Mouse (Mus musculus) myocyte (in vitro differentiated cells): ENCODE data around the gene Inpp5e. TPM values are rescaled to one million over a fixed set of nuclear protein-coding genes. Genes with fewer than 3 reads are reported as not detected.
A peak's percentile ranks its signal among the peaks of the same experiment; 100 is the strongest.

Source experiments
- H3K27me3 ChIP-seq: one replicate; pipeline ENCODE4 v1.6.1; 2011; ENCODE audit not compliant: control insufficient read depth, insufficient read depth, insufficient read length
- H3K36me3 ChIP-seq: one replicate; pipeline ENCODE4 v1.6.1; 2011; ENCODE audit not compliant: control insufficient read depth, insufficient read depth
- H3K4me2 ChIP-seq: one replicate; pipeline ENCODE4 v1.6.1; 2011; ENCODE audit warnings: low read depth, control low read depth
- H3K4me3 ChIP-seq: one replicate; pipeline ENCODE4 v1.5.1; 2011; ENCODE audit warnings: mild to moderate bottlenecking, control low read depth, moderate library complexity
- H3K79me2 ChIP-seq: one replicate; pipeline ENCODE4 v1.6.1; 2011; ENCODE audit not compliant: control insufficient read depth, insufficient read depth
- H3ac ChIP-seq: one replicate; pipeline ENCODE4 v1.6.1; 2011; ENCODE audit not compliant: control insufficient read depth, insufficient read length
- CEBPB ChIP-seq: IDR thresholded peaks from 2 replicates; pipeline ENCODE4 v1.6.1; 2011; ENCODE audit warnings: mild to moderate bottlenecking, moderate library complexity; ENCODE audit not compliant: poor library complexity, insufficient read depth, severe bottlenecking
- E2F4 ChIP-seq: IDR thresholded peaks from one replicate; pipeline ENCODE4 v1.6.1; 2011; ENCODE audit warnings: mild to moderate bottlenecking, control low read depth, moderate library complexity; ENCODE audit not compliant: insufficient read depth
- MAX ChIP-seq: IDR thresholded peaks from one replicate; pipeline ENCODE4 v1.6.1; 2011; ENCODE audit warnings: low read depth, mild to moderate bottlenecking, control low read depth
- MYOD1 ChIP-seq, 3 experiments: IDR thresholded peaks; one replicate each; pipeline ENCODE4 v1.6.1; 2011; ENCODE audit warnings: control low read depth in 2 of 3, low read depth in 2 of 3, mild to moderate bottlenecking in 2 of 3, moderate library complexity in 1 of 3; ENCODE audit not compliant: insufficient read length in 2 of 3, control insufficient read depth in 1 of 3
- MYOG ChIP-seq, 3 experiments: IDR thresholded peaks; one replicate each; pipeline ENCODE4 v1.6.1; 2011; ENCODE audit warnings: control low read depth in 2 of 3, low read depth in 2 of 3, mild to moderate bottlenecking in 2 of 3; ENCODE audit not compliant: insufficient read length in 2 of 3, control insufficient read depth in 1 of 3, insufficient read depth in 1 of 3
- POLR2A ChIP-seq: IDR thresholded peaks from one replicate; pipeline ENCODE4 v1.6.1; 2011; ENCODE audit warnings: low read depth, mild to moderate bottlenecking, control low read depth, moderate library complexity; ENCODE audit not compliant: insufficient read length
- POLR2AphosphoS2 ChIP-seq: IDR thresholded peaks from one replicate; pipeline ENCODE4 v1.6.1; 2011; ENCODE audit warnings: low read depth, control low read depth; ENCODE audit not compliant: insufficient read length
- REST ChIP-seq: IDR thresholded peaks from one replicate; pipeline ENCODE4 v1.6.1; 2011; ENCODE audit warnings: mild to moderate bottlenecking, control low read depth, moderate library complexity; ENCODE audit not compliant: insufficient read depth, insufficient read length
- SRF ChIP-seq: IDR thresholded peaks from one replicate; pipeline ENCODE4 v1.6.1; 2011; ENCODE audit warnings: low read depth; ENCODE audit not compliant: control insufficient read depth, insufficient read length
- TCF12 ChIP-seq: IDR thresholded peaks from one replicate; pipeline ENCODE4 v1.6.1; 2011; ENCODE audit warnings: mild to moderate bottlenecking, control low read depth; ENCODE audit not compliant: poor library complexity, insufficient read depth, severe bottlenecking
- TCF3 ChIP-seq: IDR thresholded peaks from one replicate; pipeline ENCODE4 v1.6.1; 2011; ENCODE audit warnings: low read depth, control low read depth; ENCODE audit not compliant: insufficient read length
- USF1 ChIP-seq: IDR thresholded peaks from one replicate; pipeline ENCODE4 v1.6.1; 2011; ENCODE audit warnings: low read depth, mild to moderate bottlenecking, control low read depth, moderate library complexity
- polyA plus RNA-seq: library from polyadenylated mRNA; unstranded; fragments of >200 nt; fragmentation: generic; extraction: Trizol; gene quantifications from one replicate; pipeline ENCODE4 v1.2.1, GENCODE M21; 2012; ENCODE audit warnings: missing spikeins

The Inpp5e gene
- polyA plus RNA-seq, 1 experiment = 9.3 TPM

DNA sequence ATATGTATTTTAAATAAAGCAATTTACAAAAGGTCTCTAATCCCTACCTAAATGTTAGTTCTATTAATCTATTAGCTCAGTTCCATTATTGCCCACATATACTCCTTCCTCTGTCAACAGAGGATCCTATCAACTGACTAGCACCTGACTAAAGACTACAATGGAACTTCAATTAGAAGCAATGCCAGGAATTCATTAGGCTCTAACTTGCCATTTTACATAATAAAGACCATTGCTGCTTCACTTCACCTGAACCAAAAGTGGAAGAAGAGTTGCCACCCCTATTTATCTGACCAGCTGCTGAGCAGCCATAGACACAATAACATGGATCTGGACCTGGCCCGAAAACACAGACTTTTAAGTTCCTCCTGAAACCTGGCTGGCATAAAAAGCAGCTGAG lies 33.8 kb upstream of the Inpp5e start:
- peaks cover 45% of the 10 kb centered on the region for H3K79me2 ChIP-seq
- TF ChIP-seq SRF (no peak), POLR2AphosphoS2 (no peak), MYOG (IDR thresholded peaks at IDR 0.05; ENCODE audit: control insufficient read depth in 1 of 3, insufficient read depth in 1 of 3, insufficient read length in 2 of 3, low read depth in 2 of 3) (no peak), E2F4 (no peak), TCF3 (no peak), REST (no peak), POLR2A (no peak), TCF12 (no peak), CEBPB (no peak), MAX (no peak)
- H3K4me2 ChIP-seq = peak overlapping the region; percentile 88
- no peak overlapping the region for H3K4me3 ChIP-seq
- H3K27me3 ChIP-seq = no peaks in the 10 kb centered on the region
- no peak overlapping the region for H3ac ChIP-seq
- H3K36me3 ChIP-seq = peaks cover 21% of the 10 kb centered on the region

DNA sequence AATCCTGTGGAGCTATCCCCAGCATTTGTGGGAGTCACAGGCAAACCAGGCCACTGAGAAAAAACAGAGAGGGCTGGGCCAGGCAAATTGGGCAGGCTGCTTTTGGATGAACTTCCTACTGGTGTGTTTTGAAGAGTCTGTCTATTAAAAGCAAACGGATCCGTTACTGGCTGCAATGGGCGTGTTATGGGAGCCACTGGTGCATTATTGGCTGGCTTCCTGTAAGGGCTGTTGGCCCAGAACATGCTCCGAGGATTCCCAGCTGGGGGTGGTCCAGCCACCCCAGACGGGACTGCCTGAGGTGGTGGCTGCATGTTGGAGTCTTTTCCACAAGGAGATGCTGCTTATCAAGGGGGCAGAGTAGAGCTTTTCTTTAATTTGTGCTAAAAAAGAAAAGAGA lies 32.7 kb upstream of the Inpp5e start:
- Histone ChIP-seq H3ac (no peak overlapping the region), H3K79me2 (peaks cover 46% of the 10 kb centered on the region), H3K4me2 (no peak overlapping the region), H3K27me3 (no peaks in the 10 kb centered on the region), H3K4me3 (no peak overlapping the region), H3K36me3 (peaks cover 24% of the 10 kb centered on the region)
- TF ChIP-seq POLR2A = no peak
- TF ChIP-seq POLR2AphosphoS2 = no peak
- no peak for TF ChIP-seq TCF3
- no peak for TF ChIP-seq MYOD1 (IDR thresholded peaks at IDR 0.05; ENCODE audit: control insufficient read depth in 1 of 3, insufficient read length in 2 of 3, low read depth in 2 of 3)
- no peak for TF ChIP-seq USF1
- no peak for TF ChIP-seq REST

GRCm38 (mm10) chr2:26441261-26441660 lies 32.3 kb upstream of the Inpp5e start:
- peaks cover 24% of the 10 kb centered on the region for H3K36me3 ChIP-seq
- H3K27me3 ChIP-seq = no peaks in the 10 kb centered on the region
- H3ac ChIP-seq = no peak overlapping the region
- peaks cover 45% of the 10 kb centered on the region for H3K79me2 ChIP-seq
- H3K4me3 ChIP-seq = no peak overlapping the region
- H3K4me2 ChIP-seq = no peak overlapping the region
- TF ChIP-seq REST = no peak
- no peak for TF ChIP-seq TCF12
- no peak for TF ChIP-seq E2F4
- TF ChIP-seq POLR2A = no peak
- no peak for TF ChIP-seq TCF3
- TF ChIP-seq MAX = no peak
- TF ChIP-seq MYOD1 (IDR thresholded peaks at IDR 0.05; ENCODE audit: control insufficient read depth in 1 of 3, insufficient read length in 2 of 3, low read depth in 2 of 3) = no peak
- TF ChIP-seq CEBPB = no peak
- no peak for TF ChIP-seq USF1
- no peak for TF ChIP-seq POLR2AphosphoS2
- TF ChIP-seq SRF = no peak
- no peak for TF ChIP-seq MYOG (IDR thresholded peaks at IDR 0.05; ENCODE audit: control insufficient read depth in 1 of 3, insufficient read depth in 1 of 3, insufficient read length in 2 of 3, low read depth in 2 of 3)

DNA sequence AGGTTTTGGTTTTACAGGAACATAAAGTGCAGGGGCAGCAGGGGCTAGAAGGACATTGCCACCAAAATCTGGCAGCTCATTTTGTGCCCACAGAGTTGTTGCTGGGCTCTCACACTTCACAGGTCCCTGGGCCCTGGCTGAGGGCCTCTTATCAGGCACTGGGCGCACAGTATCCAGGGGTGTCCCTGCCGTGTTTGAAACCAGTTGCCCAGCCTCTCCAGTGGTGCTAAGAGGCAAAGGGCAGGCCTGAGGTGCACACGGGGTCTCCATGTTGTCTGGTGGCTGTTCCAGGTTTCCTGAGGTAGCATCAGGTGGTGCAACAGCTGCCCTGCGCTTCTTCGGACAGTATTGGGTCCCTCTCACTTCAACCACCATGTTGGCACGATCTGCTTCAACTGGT lies 30.7 kb upstream of the Inpp5e start:
- no peak for TF ChIP-seq TCF12
- TF ChIP-seq MAX = no peak
- TF ChIP-seq POLR2A = no peak
- no peak for TF ChIP-seq SRF
- no peak for TF ChIP-seq REST
- no peak for TF ChIP-seq MYOG (IDR thresholded peaks at IDR 0.05; ENCODE audit: control insufficient read depth in 1 of 3, insufficient read depth in 1 of 3, insufficient read length in 2 of 3, low read depth in 2 of 3)
- no peak for TF ChIP-seq MYOD1 (IDR thresholded peaks at IDR 0.05; ENCODE audit: control insufficient read depth in 1 of 3, insufficient read length in 2 of 3, low read depth in 2 of 3)
- TF ChIP-seq USF1 = no peak
- no peak for TF ChIP-seq TCF3
- no peak for TF ChIP-seq E2F4
- no peak for TF ChIP-seq CEBPB
- peaks cover 40% of the 10 kb centered on the region for H3K36me3 ChIP-seq
- H3K79me2 ChIP-seq = peaks cover 48% of the 10 kb centered on the region
- H3K4me2 ChIP-seq = no peak overlapping the region
- no peaks in the 10 kb centered on the region for H3K27me3 ChIP-seq
- no peak overlapping the region for H3ac ChIP-seq
- H3K4me3 ChIP-seq = no peak overlapping the region

DNA sequence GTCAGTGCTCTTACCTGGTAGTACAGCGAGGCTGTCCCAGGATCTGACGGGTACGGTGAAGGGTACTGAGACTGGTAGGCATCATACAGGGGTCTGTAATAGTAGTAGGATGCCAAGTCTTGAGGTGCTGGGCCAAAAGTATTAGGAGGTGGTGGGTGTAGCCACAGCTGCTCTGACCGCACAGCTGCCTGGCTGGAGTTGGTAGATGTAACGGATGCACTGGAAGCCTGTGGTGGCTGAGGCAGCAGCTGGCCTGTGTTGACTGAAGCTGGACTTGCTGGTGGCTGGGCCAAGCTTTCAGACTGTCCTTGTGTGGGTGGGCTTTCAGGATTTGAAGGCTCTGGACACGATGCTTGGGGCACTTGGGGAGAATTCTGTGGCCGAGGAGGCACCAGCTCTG lies 29.4 kb upstream of the Inpp5e start:
- TF ChIP-seq TCF12 (peak; percentile 53), CEBPB (no peak), MYOD1 (IDR thresholded peaks at IDR 0.05; ENCODE audit: control insufficient read depth in 1 of 3, insufficient read length in 2 of 3, low read depth in 2 of 3) (peak; percentile 52 to 98 (median 97)), MAX (no peak), MYOG (IDR thresholded peaks at IDR 0.05; ENCODE audit: control insufficient read depth in 1 of 3, insufficient read depth in 1 of 3, insufficient read length in 2 of 3, low read depth in 2 of 3) (peak; percentile 56 to 98 (median 96)), TCF3 (peak; percentile 84)
- H3K4me2 ChIP-seq = peak overlapping the region; percentile 15
- H3K4me3 ChIP-seq = no peak overlapping the region
- H3ac ChIP-seq = no peak overlapping the region
- H3K27me3 ChIP-seq = no peaks in the 10 kb centered on the region
- peaks cover 35% of the 10 kb centered on the region for H3K79me2 ChIP-seq
- H3K36me3 ChIP-seq = peaks cover 52% of the 10 kb centered on the region
